Mouse (Mus musculus): ENCODE measurements around the gene Zfp207. TPM values are rescaled to one million over a fixed set of nuclear protein-coding genes. Genes with fewer than 3 reads are reported as not detected.

Zfp207 gene
- total and polyA plus RNA-seq, 3 experiments = 137 to 296 (median 231) TPM

DNA sequence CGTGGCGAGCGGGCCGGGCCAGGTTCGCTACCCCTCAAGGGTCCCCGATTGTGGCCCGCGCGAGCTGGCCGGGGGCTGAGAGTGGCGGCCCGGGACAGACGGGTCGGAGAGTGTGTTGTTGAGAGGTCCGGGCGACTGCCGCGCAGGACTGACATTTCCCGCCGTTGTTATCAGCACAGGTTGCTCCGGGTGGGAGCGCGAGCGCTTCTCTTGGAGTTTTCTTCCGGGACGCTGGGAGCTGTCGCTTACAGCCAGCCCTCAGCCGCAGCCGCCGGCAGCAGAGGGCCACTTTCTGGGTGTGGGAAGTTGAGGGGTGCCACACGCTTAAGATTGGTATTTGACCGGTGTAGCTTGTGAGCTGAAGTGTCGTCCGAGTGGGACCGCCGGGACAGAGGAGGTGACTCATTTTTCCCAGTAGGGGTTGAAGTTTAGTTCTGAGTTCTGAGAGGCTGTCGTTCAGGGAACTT is 46.0 kb downstream of the Zfp207 start (continued):
- TF ChIP-seq NELFE (IDR thresholded peaks at IDR 0.05; ENCODE audit: low read depth, low read length) = no peak
- 0 out of 2 replicates have a peak, but pooled peaks have one; percentile 22 for TF ChIP-seq RCOR1 (conservative IDR thresholded peaks at IDR 0.05; ENCODE audit: low read depth, low read length)
- no peak for TF ChIP-seq CTCF (conservative IDR thresholded peaks at IDR 0.05 in 1 of 2, IDR thresholded peaks at IDR 0.05 in 1 of 2; ENCODE audit: low read depth in 2 of 2, low read length in 2 of 2)
- 0 out of 2 replicates have a peak, but pooled peaks have one; percentile 19 for TF ChIP-seq KAT2A (IDR thresholded peaks at IDR 0.05; ENCODE audit: insufficient replicate concordance, low read length)
- no peak for TF ChIP-seq USF1 (IDR thresholded peaks at IDR 0.05; ENCODE audit: low read depth, low read length)
- no peak for TF ChIP-seq E2F4 (IDR thresholded peaks at IDR 0.05; ENCODE audit: insufficient replicate concordance, low read depth, low read length)
- no peak for TF ChIP-seq MYC (IDR thresholded peaks at IDR 0.05; ENCODE audit: low read depth, low read length)

DNA sequence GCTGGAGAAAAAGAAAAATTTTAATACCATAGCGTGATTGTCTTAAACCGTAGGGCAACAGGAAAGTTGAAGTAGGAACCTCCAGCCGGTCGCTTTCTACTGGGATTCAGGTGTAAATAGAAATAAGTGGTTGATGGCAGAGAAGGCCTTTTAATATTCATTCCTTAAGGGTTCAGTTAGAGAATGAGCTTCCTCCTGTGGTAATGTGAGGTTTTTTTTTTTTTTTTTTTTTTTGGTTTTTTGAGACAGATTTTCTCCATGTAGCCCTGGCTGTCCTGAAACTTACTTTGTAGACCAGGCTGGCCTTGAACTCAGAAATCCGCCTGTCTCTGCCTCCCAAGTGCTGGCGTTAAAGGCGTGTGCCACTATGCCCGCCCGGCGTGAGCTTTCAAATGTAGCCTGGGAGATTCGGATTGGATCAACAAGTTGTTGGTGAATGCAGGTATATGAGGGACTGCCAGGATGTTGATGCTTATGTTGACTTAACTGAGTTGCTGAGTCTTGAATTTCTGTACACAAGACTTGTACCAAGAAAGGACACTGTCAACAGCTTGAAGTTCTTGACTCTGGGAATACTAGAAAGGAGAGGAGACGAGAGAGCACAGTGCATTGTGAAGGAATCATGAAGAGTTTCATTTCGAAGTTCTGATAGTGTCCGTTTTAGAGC is 46.6 kb downstream of the Zfp207 start:
- Histone ChIP-seq H3K9me3 (replicated peaks; ENCODE audit: low read length) (no peaks in the 10 kb centered on the region), H3K36me3 (replicated peaks in 1 of 2; ENCODE audit: control insufficient read depth in 1 of 2, insufficient read depth in 1 of 2, low read length in 1 of 2) (peaks cover 23 to 29% of the 10 kb centered on the region in 2 experiments), H3K4me2 (ENCODE audit: insufficient read depth, low read depth, poor library complexity, severe bottlenecking) (peak overlapping the region; percentile 94), H3K9ac (ENCODE audit: insufficient read depth, low read depth) (peak overlapping the region; percentile 87), H3K4me3 (replicated peaks in 1 of 3; ENCODE audit: low read depth in 2 of 3, low read length in 2 of 3, poor library complexity in 1 of 3) (peak overlapping the region; percentile 87 to 99 (median 95)), H3K27ac (ENCODE audit: insufficient read depth, low read depth) (peak overlapping the region; percentile 9; the same call in 1 of the 2 replicates), H3K27me3 (replicated peaks) (no peaks in the 10 kb centered on the region), H3K79me2 (replicated peaks; ENCODE audit: control insufficient read depth, extremely low read depth, insufficient read depth, poor library complexity, severe bottlenecking) (peaks cover 44% of the 10 kb centered on the region), H3K4me1 (ENCODE audit: control insufficient read depth in 1 of 2, insufficient read depth in 2 of 2) (peaks cover 3 to 21% of the 10 kb centered on the region in 2 experiments; a peak in 3 of 4 replicates)
- in situ Hi-C loops (cut with MboI; ENCODE audit: low pct_ligation_motif_present, low pct_unique_long_range_greater_than_20kb, low sequenced_read_pairs) = no loop called here
- dilution Hi-C loops (cut with MboI; ENCODE audit: extremely low pct_ligation_motif_present, extremely low pct_unique_long_range_greater_than_20kb, low sequenced_read_pairs) = no loop called here
- TF ChIP-seq TCF12 (IDR thresholded peaks at IDR 0.05; ENCODE audit: low read depth, low read length) (no peak), POLR2AphosphoS2 (IDR thresholded peaks at IDR 0.05; ENCODE audit: low read depth, low read length) (0 out of 2 replicates have a peak, but pooled peaks have one; percentile 3), TBP (conservative IDR thresholded peaks at IDR 0.05; ENCODE audit: low read depth, low read length) (0 out of 2 replicates have a peak, but pooled peaks have one; percentile 25), SMC3 (IDR thresholded peaks at IDR 0.05; ENCODE audit: low read depth, low read length) (no peak), EP300 (IDR thresholded peaks at IDR 0.05; ENCODE audit: low read length) (no peak)
- peak; percentile 34 for DNase-seq (ENCODE audit: extremely low read depth)

DNA sequence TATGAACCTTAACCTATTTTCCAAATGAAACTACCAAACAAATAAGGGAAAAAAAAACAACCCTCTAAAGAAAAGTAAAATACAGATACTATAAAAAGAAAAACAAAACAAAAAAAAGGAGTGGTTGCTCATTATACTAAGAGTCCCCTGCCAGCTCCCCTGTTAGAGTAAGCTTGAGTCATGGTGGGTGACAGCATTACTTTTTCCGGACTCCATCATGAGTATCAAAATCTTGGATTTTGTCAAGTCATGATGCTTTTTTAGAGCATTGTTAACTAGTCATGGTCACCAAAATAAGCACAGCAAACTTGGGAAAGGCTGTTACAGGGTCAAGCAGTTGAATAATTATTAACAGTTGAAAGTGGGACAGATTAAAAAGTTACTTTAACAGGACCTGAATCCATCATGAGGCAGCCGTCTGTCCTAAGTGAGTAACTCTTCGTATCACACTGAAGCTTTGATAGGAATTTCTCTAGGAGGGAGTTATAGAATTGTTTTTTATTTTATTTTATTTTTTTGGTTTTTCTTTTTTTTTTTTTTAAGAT is 47.4 kb downstream of the Zfp207 start:
- Histone ChIP-seq H3K9me3 (replicated peaks; ENCODE audit: low read length) (no peaks in the 10 kb centered on the region), H3K27ac (ENCODE audit: insufficient read depth, low read depth) (no peak overlapping the region), H3K4me3 (replicated peaks in 1 of 3; ENCODE audit: low read depth in 2 of 3, low read length in 2 of 3, poor library complexity in 1 of 3) (peak overlapping the region in 2 of 3 experiments; percentile 87 to 99), H3K9ac (ENCODE audit: insufficient read depth, low read depth) (peak overlapping the region; percentile 47), H3K4me2 (ENCODE audit: insufficient read depth, low read depth, poor library complexity, severe bottlenecking) (peak overlapping the region; percentile 65), H3K4me1 (ENCODE audit: control insufficient read depth in 1 of 2, insufficient read depth in 2 of 2) (peaks cover 3 to 21% of the 10 kb centered on the region in 2 experiments; a peak in 3 of 4 replicates), H3K27me3 (replicated peaks) (no peaks in the 10 kb centered on the region), H3K36me3 (replicated peaks in 1 of 2; ENCODE audit: control insufficient read depth in 1 of 2, insufficient read depth in 1 of 2, low read length in 1 of 2) (peaks cover 27 to 36% of the 10 kb centered on the region in 2 experiments), H3K79me2 (replicated peaks; ENCODE audit: control insufficient read depth, extremely low read depth, insufficient read depth, poor library complexity, severe bottlenecking) (peaks cover 51% of the 10 kb centered on the region)
- in situ Hi-C loops (cut with MboI; ENCODE audit: low pct_ligation_motif_present, low pct_unique_long_range_greater_than_20kb, low sequenced_read_pairs) = no loop called here
- TF ChIP-seq TCF12 (IDR thresholded peaks at IDR 0.05; ENCODE audit: low read depth, low read length) = no peak
- TF ChIP-seq BHLHE40 (IDR thresholded peaks at IDR 0.05; ENCODE audit: low read depth, low read length) = no peak
- TF ChIP-seq MAZ (IDR thresholded peaks at IDR 0.05; ENCODE audit: low read depth, low read length) = no peak
- peak; percentile 37 for DNase-seq (ENCODE audit: extremely low read depth)
- dilution Hi-C loops (cut with MboI; ENCODE audit: extremely low pct_ligation_motif_present, extremely low pct_unique_long_range_greater_than_20kb, low sequenced_read_pairs) = no loop called here
